Mouse (Mus musculus) right cerebral cortex, adult 2 months (tissue): ENCODE results near the gene Gpatch2.

Experiments
- DNase-seq, 2 experiments: peaks; one replicate each; pipeline ENCODE4 v3.0.0; 2021 to 2022; ENCODE audit warnings: low spot score in 2 of 2

The Gpatch2 gene

GRCm38 (mm10) chr1:187244734-187245133 is 29.4 kb downstream of the Gpatch2 start:
- no peak for DNase-seq

GRCm38 (mm10) chr1:187250741-187251262 is 35.5 kb downstream of the Gpatch2 start:
- DNase-seq = no peak

GRCm38 (mm10) chr1:187258756-187259155 is 43.4 kb downstream of the Gpatch2 start:
- no peak for DNase-seq

GRCm38 (mm10) chr1:187267601-187268000 is 52.3 kb downstream of the Gpatch2 start:
- no peak for DNase-seq

- peak; percentile 61 to 65 for DNase-seq
Observed at GRCm38 (mm10) chr1:187270318-187271247, 55.3 kb downstream of the Gpatch2 start.

- DNase-seq = no peak
Observed at GRCm38 (mm10) chr1:187277324-187277723, 62.0 kb downstream of the Gpatch2 start.

- no peak for DNase-seq
Observed at GRCm38 (mm10) chr1:187278472-187278871, 63.2 kb downstream of the Gpatch2 start.

- DNase-seq = no peak
Observed at GRCm38 (mm10) chr1:187279776-187280175, 64.5 kb downstream of the Gpatch2 start.

- no peak for DNase-seq
Observed at GRCm38 (mm10) chr1:187282321-187282720, 67.0 kb downstream of the Gpatch2 start.

- DNase-seq = no peak
Observed at GRCm38 (mm10) chr1:187282804-187283203, 67.5 kb downstream of the Gpatch2 start.

GRCm38 (mm10) chr1:187285735-187286134 is 70.4 kb downstream of the Gpatch2 start:
- peak; percentile 32 to 44 for DNase-seq

- no peak for DNase-seq
Observed at GRCm38 (mm10) chr1:187286411-187286810, 71.1 kb downstream of the Gpatch2 start.

- DNase-seq = no peak
Observed at GRCm38 (mm10) chr1:187286924-187287323, 71.6 kb downstream of the Gpatch2 start.

- no peak for DNase-seq
Observed at GRCm38 (mm10) chr1:187290186-187290585, 74.9 kb downstream of the Gpatch2 start.

GRCm38 (mm10) chr1:187291480-187292394 is 76.4 kb downstream of the Gpatch2 start:
- no peak for DNase-seq

GRCm38 (mm10) chr1:187292395-187292749 is 77.1 kb downstream of the Gpatch2 start:
- DNase-seq = no peak

GRCm38 (mm10) chr1:187293233-187293632 is 77.9 kb downstream of the Gpatch2 start:
- DNase-seq = no peak

- DNase-seq = no peak
Observed at GRCm38 (mm10) chr1:187294522-187294921, 79.2 kb downstream of the Gpatch2 start.

GRCm38 (mm10) chr1:187295038-187295559 is 79.8 kb downstream of the Gpatch2 start:
- DNase-seq = no peak

GRCm38 (mm10) chr1:187295711-187296110 is 80.4 kb downstream of the Gpatch2 start:
- no peak for DNase-seq

- no peak for DNase-seq
Observed at GRCm38 (mm10) chr1:187299236-187299635, 83.9 kb downstream of the Gpatch2 start.

GRCm38 (mm10) chr1:187300626-187301025 is 85.3 kb downstream of the Gpatch2 start:
- DNase-seq = no peak
